Mouse (Mus musculus) testis, adult 2 months (tissue): ENCODE measurements around the gene Aven.

Source experiments
- CTCF ChIP-seq: fragments of 200-500 bp; IDR thresholded peaks from 2 replicates; pipeline ENCODE4 v1.5.1; 2012; ENCODE audit warnings: low read depth, mild to moderate bottlenecking, inconsistent platforms, low read length, moderate library complexity; ENCODE audit not compliant: control insufficient read depth, insufficient read depth, insufficient replicate concordance
- POLR2A ChIP-seq: fragments of 200-500 bp; IDR thresholded peaks from 2 replicates; pipeline ENCODE4 v1.6.1; 2012; ENCODE audit warnings: low read depth, mild to moderate bottlenecking, inconsistent platforms, low read length, moderate library complexity; ENCODE audit not compliant: control insufficient read depth

DNA sequence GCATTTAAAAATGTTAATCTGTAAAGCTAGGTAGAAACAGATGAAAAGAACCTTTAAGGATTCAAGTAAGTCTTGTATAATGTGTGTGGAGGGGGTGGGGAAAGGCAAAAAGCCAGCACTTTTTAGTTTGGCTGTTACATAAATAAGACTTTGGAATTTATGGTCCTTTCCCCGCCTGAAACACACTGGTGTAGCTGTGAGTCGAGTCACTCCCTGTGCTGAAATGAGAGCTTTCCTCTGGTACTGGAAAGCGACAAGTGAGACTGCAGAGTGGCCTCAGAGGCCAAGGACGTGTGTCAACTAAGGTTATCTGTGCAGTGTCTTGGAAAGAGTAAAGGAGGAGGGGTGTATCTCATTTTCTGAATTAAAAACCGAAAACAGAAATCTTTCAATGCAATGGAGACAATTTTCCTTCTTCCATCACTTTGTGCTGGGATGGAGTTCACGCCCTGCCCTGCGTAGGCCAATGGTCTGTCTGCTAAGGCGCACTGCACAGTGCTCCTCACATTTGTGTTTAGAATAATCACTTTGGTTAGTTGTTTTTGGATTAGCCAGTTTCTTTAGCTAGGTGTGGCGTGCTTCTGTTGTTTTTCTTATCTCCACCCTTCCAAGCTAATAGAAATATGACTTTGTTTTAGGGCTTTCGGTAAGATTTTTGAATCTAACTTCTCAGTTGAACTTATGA lies 40.2 kb downstream of the Aven start:
- TF ChIP-seq CTCF (no peak), POLR2A (no peak)
